Mouse (Mus musculus) intestine, embryonic 14.5 days (tissue): Measurements from ENCODE around the gene Ptpa. TPM values are rescaled to one million over a fixed set of nuclear protein-coding genes. Genes with fewer than 3 reads are reported as not detected.

Experiments
- ATAC-seq: fragments of 200-750 bp; cut with Nextera tagmentation; replicated peaks from 2 replicates; pipeline ENCODE4 v1.8.0; 2017; ENCODE audit warnings: low read depth, moderate number of reproducible peaks, moderate TSS enrichment, moderate library complexity; ENCODE audit not compliant: low FRiP score, low TSS enrichment
- DNase-seq: peaks from one replicate; pipeline ENCODE4 v3.0.0-alpha.2; 2018; ENCODE audit warnings: low spot score
- H3K27ac ChIP-seq: fragments of 300-500 bp; sonication (generic); 2 replicates; pipeline ENCODE4 v1.5.1; 2014; ENCODE audit warnings: low read depth, mild to moderate bottlenecking, control low read depth
- H3K27me3 ChIP-seq: fragments of 300-500 bp; sonication (generic); replicated peaks from 2 replicates; pipeline ENCODE4 v1.6.1; 2014; ENCODE audit warnings: low read length, control low read depth; ENCODE audit not compliant: control insufficient read depth, insufficient read depth
- H3K36me3 ChIP-seq: fragments of 300-500 bp; sonication (generic); 2 replicates; pipeline ENCODE4 v1.6.1; 2014; ENCODE audit warnings: low read length, control low read depth; ENCODE audit not compliant: control insufficient read depth, insufficient read depth
- H3K4me1 ChIP-seq: fragments of 300-500 bp; sonication (generic); replicated peaks from 2 replicates; pipeline ENCODE4 v1.6.1; 2014; ENCODE audit warnings: low read length, control low read depth, mixed read lengths; ENCODE audit not compliant: control insufficient read depth, insufficient read depth
- H3K4me2 ChIP-seq: fragments of 300-500 bp; sonication (generic); 2 replicates; pipeline ENCODE4 v1.6.1; 2014; ENCODE audit warnings: low read length
- H3K4me3 ChIP-seq: fragments of 300-500 bp; sonication (generic); 2 replicates; pipeline ENCODE4 v1.5.1; 2014; ENCODE audit warnings: low read depth, low read length, control low read depth, mixed read lengths
- H3K9ac ChIP-seq: fragments of 300-500 bp; sonication (generic); 2 replicates; pipeline ENCODE4 v1.6.1; 2014; ENCODE audit warnings: mild to moderate bottlenecking, low read length
- H3K9me3 ChIP-seq: fragments of 300-500 bp; sonication (generic); 2 replicates; pipeline ENCODE4 v1.6.1; 2016; ENCODE audit warnings: low read length, control low read depth; ENCODE audit not compliant: control insufficient read depth
- WGBS: fragments of 180-500 bp; shearing (Covaris S2); extraction: QIAGEN DNeasy Blood & Tissue Kit; methylation state at CpG from one replicate; pipeline ENCODE4 v1.1.7; 2014; 5-methylcytosine and 5-hydroxymethylcytosine counted together
- polyA plus RNA-seq: library from polyadenylated mRNA; unstranded; fragments of >200 nt; fragmentation: Nextera tagmentation; extraction: Ambion mirVana; gene quantifications from 2 replicates; pipeline ENCODE4 v1.2.1, GENCODE M21; 2014

Ptpa gene
- polyA plus RNA-seq, 1 experiment from 2014 or later = 76.6 TPM

GRCm38 (mm10) chr2:30396246-30396645 is 19.6 kb upstream of the Ptpa start:
- peaks cover 12% of the 10 kb centered on the region for H3K4me1 ChIP-seq
- no peak overlapping the region for H3K4me3 ChIP-seq
- H3K9me3 ChIP-seq = no peaks in the 10 kb centered on the region
- ATAC-seq (no peak), DNase-seq (no peak)
- peaks cover 58% of the 10 kb centered on the region for H3K36me3 ChIP-seq
- WGBS = 87% methylated on average over 7 of the region's 7 CpGs
- H3K27ac ChIP-seq = no peak overlapping the region
- H3K9ac ChIP-seq = no peak overlapping the region
- H3K4me2 ChIP-seq = no peak overlapping the region
- no peaks in the 10 kb centered on the region for H3K27me3 ChIP-seq

GRCm38 (mm10) chr2:30397986-30398512 is 17.8 kb upstream of the Ptpa start:
- Histone ChIP-seq H3K27ac (no peak overlapping the region), H3K27me3 (no peaks in the 10 kb centered on the region), H3K4me2 (no peak overlapping the region), H3K9ac (no peak overlapping the region), H3K9me3 (no peaks in the 10 kb centered on the region), H3K4me1 (peaks cover 10% of the 10 kb centered on the region), H3K36me3 (peaks cover 72% of the 10 kb centered on the region), H3K4me3 (no peak overlapping the region)
- ATAC-seq (no peak), DNase-seq (no peak)
- 87% methylated on average over 10 of the region's 10 CpGs for WGBS

GRCm38 (mm10) chr2:30399191-30400171 is 16.4 kb upstream of the Ptpa start:
- 55% methylated on average over 20 of the region's 20 CpGs for WGBS
- H3K36me3 ChIP-seq = peaks cover 72% of the 10 kb centered on the region
- H3K4me2 ChIP-seq = no peak overlapping the region
- H3K9ac ChIP-seq = no peak overlapping the region
- H3K4me3 ChIP-seq = no peak overlapping the region
- H3K4me1 ChIP-seq = peaks cover 3% of the 10 kb centered on the region; the same call in 1 of the 2 replicates
- no peak overlapping the region; the same call in 1 of the 2 replicates for H3K27ac ChIP-seq
- DNase-seq (no peak), ATAC-seq (0 out of 2 replicates have a peak, but pooled peaks have one; percentile 12)
- H3K9me3 ChIP-seq = no peaks in the 10 kb centered on the region
- no peaks in the 10 kb centered on the region for H3K27me3 ChIP-seq

- no peaks in the 10 kb centered on the region for H3K9me3 ChIP-seq
- H3K27ac ChIP-seq = no peak overlapping the region
- no peaks in the 10 kb centered on the region for H3K27me3 ChIP-seq
- no peak for ATAC-seq
- H3K4me3 ChIP-seq = no peak overlapping the region
- H3K4me1 ChIP-seq = peaks cover 3% of the 10 kb centered on the region; the same call in 1 of the 2 replicates
- peaks cover 63% of the 10 kb centered on the region for H3K36me3 ChIP-seq
- no peak overlapping the region for H3K4me2 ChIP-seq
- no peak for DNase-seq
- no peak overlapping the region for H3K9ac ChIP-seq
- WGBS = 88% methylated on average over 1 of the region's 1 CpGs
Measured at GRCm38 (mm10) chr2:30401581-30401980, 14.3 kb upstream of the Ptpa start.

- H3K9me3 ChIP-seq = no peaks in the 10 kb centered on the region
- H3K27me3 ChIP-seq = no peaks in the 10 kb centered on the region
- 91% methylated on average over 9 of the region's 9 CpGs for WGBS
- no peak overlapping the region for H3K4me3 ChIP-seq
- no peak overlapping the region for H3K4me2 ChIP-seq
- no peak overlapping the region for H3K9ac ChIP-seq
- no peak for ATAC-seq
- no peak overlapping the region for H3K27ac ChIP-seq
- peaks cover 55% of the 10 kb centered on the region for H3K36me3 ChIP-seq
- peaks cover 3% of the 10 kb centered on the region; the same call in 1 of the 2 replicates for H3K4me1 ChIP-seq
- DNase-seq = no peak
Measured at GRCm38 (mm10) chr2:30402351-30402826, 13.4 kb upstream of the Ptpa start.

GRCm38 (mm10) chr2:30402843-30403242 is 13.0 kb upstream of the Ptpa start:
- Histone ChIP-seq H3K4me3 (no peak overlapping the region), H3K9me3 (no peaks in the 10 kb centered on the region), H3K36me3 (peaks cover 50% of the 10 kb centered on the region), H3K4me2 (no peak overlapping the region), H3K27ac (no peak overlapping the region), H3K4me1 (peaks cover 3% of the 10 kb centered on the region; the same call in 1 of the 2 replicates), H3K9ac (no peak overlapping the region), H3K27me3 (no peaks in the 10 kb centered on the region)
- DNase-seq = no peak
- 62% methylated on average over 2 of the region's 2 CpGs for WGBS
- no peak for ATAC-seq

GRCm38 (mm10) chr2:30403870-30404269 is 12.0 kb upstream of the Ptpa start:
- no peak overlapping the region for H3K4me3 ChIP-seq
- no peak overlapping the region for H3K9ac ChIP-seq
- H3K36me3 ChIP-seq = peaks cover 45% of the 10 kb centered on the region
- no peaks in the 10 kb centered on the region for H3K9me3 ChIP-seq
- no peak for DNase-seq
- H3K4me1 ChIP-seq = peaks cover 3% of the 10 kb centered on the region; the same call in 1 of the 2 replicates
- WGBS = 88% methylated on average over 1 of the region's 1 CpGs
- no peaks in the 10 kb centered on the region for H3K27me3 ChIP-seq
- ATAC-seq = no peak
- no peak overlapping the region for H3K4me2 ChIP-seq
- no peak overlapping the region for H3K27ac ChIP-seq

- Histone ChIP-seq H3K9me3 (no peaks in the 10 kb centered on the region), H3K36me3 (peaks cover 23% of the 10 kb centered on the region), H3K4me3 (no peak overlapping the region), H3K4me1 (no peaks in the 10 kb centered on the region), H3K9ac (no peak overlapping the region), H3K4me2 (no peak overlapping the region), H3K27me3 (no peaks in the 10 kb centered on the region), H3K27ac (no peak overlapping the region)
- DNase-seq (no peak), ATAC-seq (no peak)
- 96% methylated on average over 2 of the region's 2 CpGs for WGBS
Measured at GRCm38 (mm10) chr2:30407221-30407620, 8.6 kb upstream of the Ptpa start.
